Mouse (Mus musculus) kidney, postnatal 0 days (tissue): ENCODE results near the gene Zhx3. TPM values are rescaled to one million over a fixed set of nuclear protein-coding genes. Genes with fewer than 3 reads are reported as not detected.

Experiments
- ATAC-seq: fragments of 200-750 bp; cut with Nextera tagmentation; replicated peaks from 2 replicates; pipeline ENCODE4 v1.8.0; 2017; ENCODE audit warnings: low read depth, moderate number of reproducible peaks, moderate TSS enrichment, moderate library complexity; ENCODE audit not compliant: low FRiP score
- DNase-seq: peaks from one replicate; pipeline ENCODE4 v3.0.0-alpha.2; 2016; ENCODE audit warnings: low spot score
- H3K27ac ChIP-seq: fragments of 300-500 bp; sonication (generic); 2 replicates; pipeline ENCODE4 v1.5.1; 2014; ENCODE audit warnings: mild to moderate bottlenecking
- H3K27me3 ChIP-seq: fragments of 300-500 bp; sonication (generic); 2 replicates; pipeline ENCODE4 v1.6.1; 2014; ENCODE audit warnings: low read length, mixed read lengths; ENCODE audit not compliant: insufficient read depth
- H3K36me3 ChIP-seq: fragments of 300-500 bp; sonication (generic); 2 replicates; pipeline ENCODE4 v1.6.1; 2014; ENCODE audit warnings: low read length, mixed read lengths; ENCODE audit not compliant: insufficient read depth
- H3K4me1 ChIP-seq: fragments of 300-500 bp; sonication (generic); replicated peaks from 2 replicates; pipeline ENCODE4 v1.6.1; 2014; ENCODE audit warnings: antibody characterized with exemption, low read length, mixed read lengths; ENCODE audit not compliant: insufficient read depth
- H3K4me2 ChIP-seq: fragments of 300-500 bp; sonication (generic); 2 replicates; pipeline ENCODE4 v1.6.1; 2014; ENCODE audit warnings: mild to moderate bottlenecking, low read length, moderate library complexity, mixed read lengths
- H3K4me3 ChIP-seq: fragments of 300-500 bp; sonication (generic); replicated peaks from 2 replicates; pipeline ENCODE4 v1.5.1; 2014; ENCODE audit warnings: low read depth, low read length
- H3K9ac ChIP-seq: fragments of 300-500 bp; sonication (generic); 2 replicates; pipeline ENCODE4 v1.6.1; 2014; ENCODE audit warnings: low read depth, low read length
- H3K9me3 ChIP-seq: fragments of 300-500 bp; sonication (generic); replicated peaks from 2 replicates; pipeline ENCODE4 v1.6.1; 2016; ENCODE audit warnings: low read length, inconsistent platforms, mixed read lengths
- CTCF ChIP-seq: IDR thresholded peaks from 2 replicates; pipeline ENCODE4 v1.5.1; 2016; ENCODE audit warnings: antibody characterized with exemption, low read depth, mild to moderate bottlenecking, moderate library complexity
- WGBS: fragments of 180-500 bp; shearing (Covaris S2); extraction: QIAGEN DNeasy Blood & Tissue Kit; methylation state at CpG from one replicate; pipeline ENCODE4 v1.1.7; 2014; 5-methylcytosine and 5-hydroxymethylcytosine counted together
- polyA plus RNA-seq: library from polyadenylated mRNA; unstranded; fragments of >200 nt; fragmentation: Nextera tagmentation; extraction: Ambion mirVana; gene quantifications from 2 replicates; pipeline ENCODE4 v1.2.1, GENCODE M21; 2015

Zhx3 gene
- polyA plus RNA-seq, 1 experiment from 2014 or later = 12.6 TPM

GRCm38 (mm10) chr2:160729851-160730796 is 142.7 kb downstream of the Zhx3 start:
- peak; percentile 66 for TF ChIP-seq CTCF
- H3K9ac ChIP-seq = no peak overlapping the region; the same call in 1 of the 2 replicates
- H3K4me2 ChIP-seq = peak overlapping the region; percentile 92
- no peaks in the 10 kb centered on the region for H3K27me3 ChIP-seq
- ATAC-seq (no peak), DNase-seq (peak; percentile 69)
- H3K36me3 ChIP-seq = 0 out of 2 replicates have a peak, but pooled peaks cover 3% of the 10 kb centered on the region
- no peak overlapping the region for H3K27ac ChIP-seq
- WGBS = 29% methylated on average over 17 of the region's 17 CpGs
- peak overlapping the region; percentile 97 for H3K4me3 ChIP-seq
- no peaks in the 10 kb centered on the region for H3K9me3 ChIP-seq
- peaks cover 19% of the 10 kb centered on the region; the same call in 1 of the 2 replicates for H3K4me1 ChIP-seq

- H3K9me3 ChIP-seq = no peaks in the 10 kb centered on the region
- no peak overlapping the region for H3K27ac ChIP-seq
- H3K4me1 ChIP-seq = peaks cover 19% of the 10 kb centered on the region; the same call in 1 of the 2 replicates
- H3K36me3 ChIP-seq = 0 out of 2 replicates have a peak, but pooled peaks cover 5% of the 10 kb centered on the region
- DNase-seq (no peak), ATAC-seq (no peak)
- H3K4me2 ChIP-seq = no peak overlapping the region
- H3K9ac ChIP-seq = no peak overlapping the region
- no peak for TF ChIP-seq CTCF
- no peak overlapping the region for H3K4me3 ChIP-seq
- 80% methylated on average over 2 of the region's 2 CpGs for WGBS
- no peaks in the 10 kb centered on the region for H3K27me3 ChIP-seq
Observed at GRCm38 (mm10) chr2:160729436-160729835, 143.4 kb downstream of the Zhx3 start.

GRCm38 (mm10) chr2:160728972-160729371 is 143.8 kb downstream of the Zhx3 start:
- Histone ChIP-seq H3K4me2 (no peak overlapping the region), H3K9ac (no peak overlapping the region), H3K4me3 (no peak overlapping the region), H3K4me1 (peaks cover 18% of the 10 kb centered on the region; the same call in 1 of the 2 replicates), H3K27ac (no peak overlapping the region), H3K27me3 (no peaks in the 10 kb centered on the region), H3K36me3 (0 out of 2 replicates have a peak, but pooled peaks cover 10% of the 10 kb centered on the region), H3K9me3 (no peaks in the 10 kb centered on the region)
- DNase-seq (no peak), ATAC-seq (no peak)
- TF ChIP-seq CTCF = no peak
- WGBS = 95% methylated on average over 3 of the region's 3 CpGs

- H3K36me3 ChIP-seq = peaks cover 27% of the 10 kb centered on the region
- WGBS = 88% methylated on average over 6 of the region's 6 CpGs
- ATAC-seq (no peak), DNase-seq (no peak)
- H3K4me1 ChIP-seq = peaks cover 4% of the 10 kb centered on the region; the same call in 1 of the 2 replicates
- H3K4me2 ChIP-seq = no peak overlapping the region
- no peak overlapping the region for H3K9ac ChIP-seq
- peak; percentile 32; the same call in 1 of the 2 replicates for TF ChIP-seq CTCF
- no peaks in the 10 kb centered on the region for H3K27me3 ChIP-seq
- no peaks in the 10 kb centered on the region for H3K9me3 ChIP-seq
- no peak overlapping the region for H3K4me3 ChIP-seq
- H3K27ac ChIP-seq = no peak overlapping the region
Observed at GRCm38 (mm10) chr2:160725877-160726864, 146.6 kb downstream of the Zhx3 start.

- no peaks in the 10 kb centered on the region for H3K4me1 ChIP-seq
- WGBS = 82% methylated on average over 5 of the region's 5 CpGs
Observed at GRCm38 (mm10) chr2:160724536-160724935, 148.3 kb downstream of the Zhx3 start.

More at GRCm38 (mm10) chr2:160724536-160724935, 148.3 kb downstream of the Zhx3 start:
- H3K36me3 ChIP-seq = peaks cover 41% of the 10 kb centered on the region
- H3K4me2 ChIP-seq = no peak overlapping the region
- DNase-seq (no peak), ATAC-seq (no peak)
- no peak overlapping the region for H3K4me3 ChIP-seq
- H3K9me3 ChIP-seq = no peaks in the 10 kb centered on the region
- H3K27ac ChIP-seq = no peak overlapping the region
- no peak for TF ChIP-seq CTCF
- H3K9ac ChIP-seq = no peak overlapping the region
- H3K27me3 ChIP-seq = no peaks in the 10 kb centered on the region
